Mouse (Mus musculus): ENCODE results near the gene Nmt2. TPM values are rescaled to one million over a fixed set of nuclear protein-coding genes. Genes with fewer than 3 reads are reported as not detected.

Gene Nmt2
- polyA plus RNA-seq, 1 experiment: 3.5 TPM

GRCm38 (mm10) chr2:3276106-3276505, 7.9 kb upstream of the Nmt2 start:
- no peak overlapping the region for H3K27ac ChIP-seq (ENCODE audit: insufficient read depth, low read length)
- no peak for TF ChIP-seq POLR2A (IDR thresholded peaks at IDR 0.05; ENCODE audit: low read depth, low read length)
- no peak for TF ChIP-seq CTCF (IDR thresholded peaks at IDR 0.05; ENCODE audit: extremely low read depth, insufficient read depth, insufficient read length, insufficient replicate concordance)
- no peak for DNase-seq (ENCODE audit: low read depth in 1 of 2, low spot score in 2 of 2)
- H3K4me3 ChIP-seq (ENCODE audit: extremely low read depth, insufficient read depth, insufficient read length): no peak overlapping the region
- no peaks in the 10 kb centered on the region for H3K4me1 ChIP-seq (ENCODE audit: control insufficient read depth, insufficient read depth, insufficient read length)
- WGBS: 43% methylated on average over 2 of the region's 2 CpGs
- H3K36me3 ChIP-seq (ENCODE audit: control insufficient read depth, insufficient read depth, low read length): no peaks in the 10 kb centered on the region
- H3K27me3 ChIP-seq (ENCODE audit: control insufficient read depth, insufficient read depth, low read length): no peaks in the 10 kb centered on the region

- 85% methylated on average over 7 of the region's 7 CpGs for WGBS
- no peak for TF ChIP-seq POLR2A (IDR thresholded peaks at IDR 0.05; ENCODE audit: low read depth, low read length)
- H3K4me3 ChIP-seq (ENCODE audit: extremely low read depth, insufficient read depth, insufficient read length): no peak overlapping the region
- no peak for DNase-seq (ENCODE audit: low read depth in 1 of 2, low spot score in 2 of 2)
- no peaks in the 10 kb centered on the region for H3K27me3 ChIP-seq (ENCODE audit: control insufficient read depth, insufficient read depth, low read length)
- H3K4me1 ChIP-seq (ENCODE audit: control insufficient read depth, insufficient read depth, insufficient read length): no peaks in the 10 kb centered on the region
- H3K36me3 ChIP-seq (ENCODE audit: control insufficient read depth, insufficient read depth, low read length): no peaks in the 10 kb centered on the region
- H3K27ac ChIP-seq (ENCODE audit: insufficient read depth, low read length): no peak overlapping the region
Measured at GRCm38 (mm10) chr2:3277502-3277901, 6.5 kb upstream of the Nmt2 start.

- WGBS: 89% methylated on average over 4 of the region's 4 CpGs
- H3K36me3 ChIP-seq (ENCODE audit: control insufficient read depth, insufficient read depth, low read length): no peaks in the 10 kb centered on the region
- DNase-seq (ENCODE audit: low read depth in 1 of 2, low spot score in 2 of 2): no peak
- peaks cover 3% of the 10 kb centered on the region; the same call in 1 of the 2 replicates for H3K4me1 ChIP-seq (ENCODE audit: control insufficient read depth, insufficient read depth, insufficient read length)
- no peak overlapping the region for H3K4me3 ChIP-seq (ENCODE audit: extremely low read depth, insufficient read depth, insufficient read length)
- TF ChIP-seq CTCF (IDR thresholded peaks at IDR 0.05; ENCODE audit: extremely low read depth, insufficient read depth, insufficient read length, insufficient replicate concordance) (no peak), POLR2A (IDR thresholded peaks at IDR 0.05; ENCODE audit: low read depth, low read length) (no peak)
- H3K27me3 ChIP-seq (ENCODE audit: control insufficient read depth, insufficient read depth, low read length): no peaks in the 10 kb centered on the region; the same call in 1 of the 2 replicates
- no peak overlapping the region for H3K27ac ChIP-seq (ENCODE audit: insufficient read depth, low read length)
Measured at GRCm38 (mm10) chr2:3281311-3281710, 2.7 kb upstream of the Nmt2 start.

- Histone ChIP-seq H3K27ac (ENCODE audit: insufficient read depth, low read length) (peak overlapping the region; percentile 50), H3K36me3 (ENCODE audit: control insufficient read depth, insufficient read depth, low read length) (no peaks in the 10 kb centered on the region), H3K4me3 (ENCODE audit: extremely low read depth, insufficient read depth, insufficient read length) (peak overlapping the region; percentile 59), H3K27me3 (ENCODE audit: control insufficient read depth, insufficient read depth, low read length) (no peaks in the 10 kb centered on the region; the same call in 1 of the 2 replicates), H3K4me1 (ENCODE audit: control insufficient read depth, insufficient read depth, insufficient read length) (peaks cover 3% of the 10 kb centered on the region; the same call in 1 of the 2 replicates)
- no peak for DNase-seq (ENCODE audit: low read depth in 1 of 2, low spot score in 2 of 2)
- TF ChIP-seq CTCF (IDR thresholded peaks at IDR 0.05; ENCODE audit: extremely low read depth, insufficient read depth, insufficient read length, insufficient replicate concordance): no peak
- TF ChIP-seq POLR2A (IDR thresholded peaks at IDR 0.05; ENCODE audit: low read depth, low read length): no peak
- 17% methylated on average over 12 of the region's 12 CpGs for WGBS
Measured at GRCm38 (mm10) chr2:3282866-3283601, 978 bp upstream of the Nmt2 start.

- TF ChIP-seq CTCF (IDR thresholded peaks at IDR 0.05; ENCODE audit: extremely low read depth, insufficient read depth, insufficient read length, insufficient replicate concordance) (no peak), POLR2A (IDR thresholded peaks at IDR 0.05; ENCODE audit: low read depth, low read length) (no peak)
- no peaks in the 10 kb centered on the region; the same call in 1 of the 2 replicates for H3K27me3 ChIP-seq (ENCODE audit: control insufficient read depth, insufficient read depth, low read length)
- WGBS: 1% methylated on average over 59 of the region's 60 CpGs
- peaks cover 3% of the 10 kb centered on the region; the same call in 1 of the 2 replicates for H3K4me1 ChIP-seq (ENCODE audit: control insufficient read depth, insufficient read depth, insufficient read length)
- peak overlapping the region; percentile 78 for H3K27ac ChIP-seq (ENCODE audit: insufficient read depth, low read length)
- no peaks in the 10 kb centered on the region for H3K36me3 ChIP-seq (ENCODE audit: control insufficient read depth, insufficient read depth, low read length)
- peak overlapping the region; percentile 98 for H3K4me3 ChIP-seq (ENCODE audit: extremely low read depth, insufficient read depth, insufficient read length)
- peak; percentile 19 to 60 for DNase-seq (ENCODE audit: low read depth in 1 of 2, low spot score in 2 of 2)
Measured at GRCm38 (mm10) chr2:3284473-3285180, 615 bp downstream of the Nmt2 start.

- no peaks in the 10 kb centered on the region for H3K36me3 ChIP-seq (ENCODE audit: control insufficient read depth, insufficient read depth, low read length)
- H3K27me3 ChIP-seq (ENCODE audit: control insufficient read depth, insufficient read depth, low read length): no peaks in the 10 kb centered on the region; the same call in 1 of the 2 replicates
- peak in 1 of 2 experiments; percentile 8 for DNase-seq (ENCODE audit: low read depth in 1 of 2, low spot score in 2 of 2)
- H3K27ac ChIP-seq (ENCODE audit: insufficient read depth, low read length): no peak overlapping the region
- TF ChIP-seq POLR2A (IDR thresholded peaks at IDR 0.05; ENCODE audit: low read depth, low read length): no peak
- H3K4me3 ChIP-seq (ENCODE audit: extremely low read depth, insufficient read depth, insufficient read length): peak overlapping the region; percentile 98
- H3K4me1 ChIP-seq (ENCODE audit: control insufficient read depth, insufficient read depth, insufficient read length): peaks cover 3% of the 10 kb centered on the region; the same call in 1 of the 2 replicates
- 6% methylated on average over 6 of the region's 6 CpGs for WGBS
Measured at GRCm38 (mm10) chr2:3285181-3285530, 1.1 kb downstream of the Nmt2 start.

- Histone ChIP-seq H3K27me3 (ENCODE audit: control insufficient read depth, insufficient read depth, low read length) (no peaks in the 10 kb centered on the region; the same call in 1 of the 2 replicates), H3K4me1 (ENCODE audit: control insufficient read depth, insufficient read depth, insufficient read length) (peaks cover 3% of the 10 kb centered on the region; the same call in 1 of the 2 replicates), H3K36me3 (ENCODE audit: control insufficient read depth, insufficient read depth, low read length) (no peaks in the 10 kb centered on the region), H3K27ac (ENCODE audit: insufficient read depth, low read length) (no peak overlapping the region), H3K4me3 (ENCODE audit: extremely low read depth, insufficient read depth, insufficient read length) (no peak overlapping the region)
- no peak for TF ChIP-seq POLR2A (IDR thresholded peaks at IDR 0.05; ENCODE audit: low read depth, low read length)
- WGBS: 79% methylated on average over 3 of the region's 3 CpGs
- DNase-seq (ENCODE audit: low read depth in 1 of 2, low spot score in 2 of 2): no peak
Measured at GRCm38 (mm10) chr2:3285709-3286108, 1.7 kb downstream of the Nmt2 start.

All from spleen, adult 2 months (tissue).